In the genomic region with DNA sequence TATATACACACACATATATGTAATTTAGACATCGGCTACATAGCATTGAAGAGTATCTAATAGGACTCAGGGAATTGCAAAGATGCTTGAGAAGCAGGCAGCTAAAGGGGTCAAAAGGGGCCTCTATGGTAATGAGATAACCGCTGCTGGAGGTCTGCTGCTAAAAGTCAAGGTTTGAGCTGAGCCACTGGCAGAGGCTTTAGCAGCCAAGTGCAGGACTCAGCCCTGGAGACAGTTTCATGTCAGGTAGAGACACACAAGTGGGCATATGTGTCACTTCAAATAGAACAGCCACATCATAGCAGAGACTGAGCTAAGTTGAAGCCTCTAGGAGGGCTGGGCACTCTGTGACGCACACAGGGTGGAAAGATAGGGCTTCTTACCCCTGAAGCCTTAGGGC, we compare ENCODE assay signal across 24 mouse cellular contexts. TPM values are rescaled to one million over a fixed set of nuclear protein-coding genes. Genes with fewer than 3 reads are reported as not detected.
DNase-seq lines count a peak whose midpoint lies in the region; ATAC-seq and TF ChIP-seq lines count a peak whose summit lies in the region.
"Had no signal": no experiment of that assay in that cellular context is flagged by ENCODE, and none has a peak within 500 bp of the region (broad histone marks: within the 10 kb centered on the region; RNA-seq: fewer than 3 reads in every experiment).

No protein-coding gene starts in this region.

- H3K4me3 ChIP-seq in heart, postnatal 0 days (ENCODE audit: low read depth, low read length): no peak overlapping the region
- H3K4me3 ChIP-seq: embryonic facial prominence, embryonic 15.5 days; forebrain, embryonic 12.5 days; heart, embryonic 10.5 days; hindbrain, embryonic 10.5 days; intestine, embryonic 15.5 days had no signal

- H3K4me1 ChIP-seq in heart, postnatal 0 days (ENCODE audit: control insufficient read depth, insufficient read depth): peaks cover 23% of the 10 kb centered on the region

- H3K9ac ChIP-seq in heart, postnatal 0 days (replicated peaks; ENCODE audit: low read depth, low read length): no peak overlapping the region
- H3K9ac ChIP-seq: embryonic facial prominence, embryonic 15.5 days; forebrain, embryonic 12.5 days; hindbrain, embryonic 14.5 days; intestine, embryonic 15.5 days had no signal

- H3K9me3 ChIP-seq in heart, postnatal 0 days (replicated peaks; ENCODE audit: control insufficient read depth, low read length): no peaks in the 10 kb centered on the region
- H3K9me3 ChIP-seq: embryonic facial prominence, embryonic 15.5 days; forebrain, embryonic 12.5 days; G1E; heart, embryonic 10.5 days; hindbrain, embryonic 10.5 days; intestine, embryonic 15.5 days had no signal

- no peaks in the 10 kb centered on the region for H3K36me3 ChIP-seq in heart, postnatal 0 days (replicated peaks; ENCODE audit: control insufficient read depth, insufficient read depth, low read length)
- H3K36me3 ChIP-seq: embryonic facial prominence, embryonic 15.5 days; forebrain, embryonic 12.5 days; G1E; heart, embryonic 10.5 days; hindbrain, embryonic 10.5 days; intestine, embryonic 15.5 days had no signal

- no peak for ATAC-seq in heart, postnatal 0 days (ENCODE audit: insufficient read depth, low read depth)
- peak; percentile 21; the same call in 1 of the 2 replicates for ATAC-seq in erythroid progenitor cell, adult 5-6 weeks (replicated peaks; ENCODE audit: low FRiP score, poor library complexity, severe bottlenecking)
- ATAC-seq: CD4-positive, CD25-positive, alpha-beta regulatory T cell, adult 4 months; forebrain, embryonic 16.5 days; intestine, embryonic 15.5 days had no signal

- H3K4me2 ChIP-seq in heart, postnatal 0 days (ENCODE audit: low read depth, low read length): no peak overlapping the region
- H3K4me2 ChIP-seq: embryonic facial prominence, embryonic 15.5 days; forebrain, embryonic 12.5 days; hindbrain, embryonic 14.5 days; intestine, embryonic 15.5 days had no signal

- TF ChIP-seq EP300 in heart, postnatal 0 days (IDR thresholded peaks at IDR 0.05; ENCODE audit: low read depth): no peak

- no peak for TF ChIP-seq CTCF in heart, postnatal 0 days (IDR thresholded peaks at IDR 0.05; ENCODE audit: low read depth)

- peak; percentile 60 to 82 for DNase-seq in adrenal gland, adult (ENCODE audit: inconsistent age in 2 of 2, low spot score in 1 of 2)
- DNase-seq in adrenal gland, adult 8-10 months: no peak
- DNase-seq in heart, postnatal 0 days (ENCODE audit: low spot score): peak; percentile 4
- no peak for DNase-seq in heart, postnatal 25 days (ENCODE audit: low spot score)
- DNase-seq in c-Kit-positive CD71-positive TER-119-positive erythroid progenitor cells, embryonic 14.5 days (ENCODE audit: low spot score): no peak
- DNase-seq in urinary bladder, postnatal 4 days (ENCODE audit: low spot score in 2 of 2): no peak
- DNase-seq: B cell, adult 2 months; cerebellum, adult 8-10 months; cerebellum, postnatal 14 days; embryo, embryonic 11 days; gastrocnemius, postnatal 10 days; heart, adult 18-20 months; heart, postnatal 14 days; kidney, adult 18-20 months had no signal

- intact Hi-C loops in heart, postnatal 25 days (cut with DNase I): no loop called here

- H3K27ac ChIP-seq in heart, postnatal 0 days (ENCODE audit: low read depth): no peak overlapping the region
- H3K27ac ChIP-seq: embryonic facial prominence, embryonic 15.5 days; forebrain, embryonic 12.5 days; heart, embryonic 10.5 days; hindbrain, embryonic 10.5 days; hindbrain, embryonic 14.5 days; intestine, embryonic 15.5 days had no signal

- H3K27me3 ChIP-seq in heart, postnatal 0 days (ENCODE audit: control insufficient read depth, insufficient read depth, low read length): no peaks in the 10 kb centered on the region
- H3K27me3 ChIP-seq: intestine, embryonic 15.5 days had no signal

- 57% methylated on average over 3 of the region's 3 CpGs for WGBS in heart, postnatal 0 days

RNA-seq across cellular contexts. Expression of a gene that starts 1.6 kb away (rescaled TPM):
- 100 to 1,000 TPM; 283 to 396 (median 309) TPM for total RNA-seq in adrenal gland, adult 8-10 months (2022)
- 23.5 and 58.4 TPM in 2 replicates for total RNA-seq in heart, postnatal 0 days (2014; rRNA removed; ENCODE audit: low replicate concordance)
- polyA plus RNA-seq in heart, postnatal 0 days (2015; fragmentation: Nextera tagmentation; extraction: Ambion mirVana): 25.9 and 33.1 TPM in 2 replicates
- 10 to 100 TPM; 43.4 to 44.6 TPM for total RNA-seq in heart, postnatal 25 days (2021)
- 149 and 167 TPM in 2 replicates for total RNA-seq in erythroid progenitor cell, adult 5-6 weeks (2015; ENCODE audit: low replicate concordance)
- 139 and 186 TPM in 2 replicates for total RNA-seq in erythroid progenitor cell, adult 5-6 weeks (2017; ENCODE audit: low replicate concordance)
- polyA plus RNA-seq: CD4-positive, CD25-positive, alpha-beta regulatory T cell, adult 4 months; G1E had no signal

Comparison
In these comparisons a context has a peak if more than half of its experiments do, and no peak if none do; other contexts are left out.
1. DNase-seq: peak in adrenal gland, adult (2 of 2) and heart, postnatal 0 days (single experiment); none in adrenal gland, adult 8-10 months (single experiment), heart, postnatal 25 days (single experiment), c-Kit-positive CD71-positive TER-119-positive erythroid progenitor cells, embryonic 14.5 days (single experiment) and urinary bladder, postnatal 4 days (0 of 2).